Mouse (Mus musculus): ENCODE measurements around the gene Nr2f2. TPM values are rescaled to one million over a fixed set of nuclear protein-coding genes. Genes with fewer than 3 reads are reported as not detected.

The Nr2f2 gene
- polyA plus RNA-seq, 1 experiment from 2014 or later, result 37.5 TPM

DNA sequence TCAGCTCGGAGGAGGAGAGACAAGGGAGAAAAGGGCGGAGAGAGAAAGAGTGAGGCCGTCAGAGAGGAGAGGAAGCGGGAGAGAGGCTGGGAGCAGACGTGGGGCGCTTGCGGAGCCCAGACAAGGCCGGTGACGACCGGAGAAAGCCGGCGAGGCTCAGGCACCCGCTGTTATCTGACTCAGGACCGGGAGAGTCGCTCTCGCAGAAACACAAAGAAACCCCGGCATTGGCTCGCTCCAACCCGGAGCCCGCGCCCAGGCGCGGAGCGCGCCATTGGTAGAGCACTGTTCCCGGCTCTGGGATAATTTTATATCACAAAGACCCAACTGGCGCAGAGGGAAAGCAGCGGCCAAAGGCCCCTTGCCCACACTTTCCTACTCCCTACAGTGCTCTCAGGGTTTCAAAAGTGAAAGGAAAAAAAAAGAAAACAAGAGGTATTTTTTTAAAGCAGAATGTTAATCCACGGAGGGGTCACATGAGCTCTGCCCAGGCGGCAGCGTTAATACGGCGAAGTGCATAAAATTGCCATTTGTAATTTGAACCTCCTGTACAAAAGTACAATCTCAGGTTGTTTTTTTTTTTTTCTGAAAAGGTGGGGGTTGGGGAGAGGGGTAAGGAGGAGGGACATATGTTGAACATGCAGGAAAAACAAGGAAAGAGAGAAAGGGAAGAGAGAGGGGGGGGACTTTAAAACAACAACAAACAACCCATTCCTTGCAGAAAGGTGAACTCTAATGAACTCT, 7.5 kb downstream of the Nr2f2 start:
- DNase-seq (ENCODE audit: low read depth, low spot score) (no peak), ATAC-seq (no peak)
- TF ChIP-seq CTCF (IDR thresholded peaks at IDR 0.05), result no peak
- in situ Hi-C loops (cut with MboI; ENCODE audit: low pct_unique_long_range_greater_than_20kb), result loop anchor here (5.0 to 25.0 kb wide), 4 partner anchors 867 to 1503 kb away; no protein-coding TSS in a partner anchor
- CTCF ChIA-PET, result no interaction called here
- no peaks in the 10 kb centered on the region for H3K27me3 ChIP-seq
- POLR2A ChIA-PET, result interaction anchor here (0.6 to 3.0 kb wide), 6 partner anchors 7 to 1392 kb away, joined by 3 to 46 read pairs (median 5); no protein-coding TSS in a partner anchor

GRCm38 (mm10) chr7:70358020-70358847, 8.3 kb downstream of the Nr2f2 start:
- no peak for DNase-seq (ENCODE audit: low read depth, low spot score)
- ATAC-seq, result no peak
- ChIA-PET POLR2A (interaction anchor here (0.5 kb wide), 1 partner anchor 284 kb away, joined by 3 read pairs; no protein-coding TSS in a partner anchor), CTCF (interaction anchor here (0.9 kb wide), 1 partner anchor 11 kb away, joined by 3 read pairs; no protein-coding TSS in a partner anchor)
- no peak for TF ChIP-seq CTCF (IDR thresholded peaks at IDR 0.05)
- in situ Hi-C loops (cut with MboI; ENCODE audit: low pct_unique_long_range_greater_than_20kb), result loop anchor here (5.0 to 25.0 kb wide), 4 partner anchors 866 to 1504 kb away; no protein-coding TSS in a partner anchor
- no peaks in the 10 kb centered on the region for H3K27me3 ChIP-seq

DNA sequence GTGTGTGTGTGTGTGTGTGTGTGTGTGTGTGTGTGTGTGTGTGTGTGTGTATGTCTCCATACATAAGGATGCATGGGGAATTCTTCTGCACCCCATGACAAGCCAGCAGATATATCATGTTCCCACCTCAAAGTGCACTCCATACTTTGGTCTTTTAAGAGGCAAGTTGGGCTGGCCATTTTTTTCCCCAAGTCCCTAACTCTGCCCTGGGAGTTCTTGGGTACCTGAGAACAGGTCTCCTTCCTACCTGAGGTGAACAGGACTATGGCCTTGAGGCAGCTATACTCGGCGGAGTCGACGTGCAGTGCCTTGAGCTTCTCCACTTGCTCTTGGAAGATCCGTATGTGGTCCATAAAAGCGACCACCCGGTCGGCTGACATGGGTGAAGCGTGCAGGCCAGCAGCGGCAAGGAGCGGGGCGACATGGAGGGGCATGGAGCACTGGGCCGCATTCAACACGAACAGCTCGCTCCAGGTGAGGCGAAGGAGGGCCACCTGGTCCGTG, 9.0 kb downstream of the Nr2f2 start:
- ATAC-seq, result no peak
- no peak for TF ChIP-seq CTCF (IDR thresholded peaks at IDR 0.05)
- in situ Hi-C loops (cut with MboI; ENCODE audit: low pct_unique_long_range_greater_than_20kb), result loop anchor here (5.0 to 25.0 kb wide), 4 partner anchors 865 to 1505 kb away; no protein-coding TSS in a partner anchor
- POLR2A ChIA-PET, result interaction anchor here (0.6 to 1.6 kb wide), 2 partner anchors 10 to 81 kb away, joined by 3 to 4 read pairs; no protein-coding TSS in a partner anchor
- no peaks in the 10 kb centered on the region for H3K27me3 ChIP-seq
- DNase-seq (ENCODE audit: low read depth, low spot score), result no peak
- CTCF ChIA-PET, result interaction anchor here (0.9 kb wide), 1 partner anchor 12 kb away, joined by 3 read pairs; no protein-coding TSS in a partner anchor

GRCm38 (mm10) chr7:70356691-70357515, 9.6 kb downstream of the Nr2f2 start:
- in situ Hi-C loops (cut with MboI; ENCODE audit: low pct_unique_long_range_greater_than_20kb), result loop anchor here (5.0 to 25.0 kb wide), 4 partner anchors 865 to 1505 kb away; no protein-coding TSS in a partner anchor
- DNase-seq (ENCODE audit: low read depth, low spot score) (no peak), ATAC-seq (no peak)
- no peaks in the 10 kb centered on the region for H3K27me3 ChIP-seq
- no peak for TF ChIP-seq CTCF (IDR thresholded peaks at IDR 0.05)
- ChIA-PET POLR2A (interaction anchor here (0.6 to 1.6 kb wide), 2 partner anchors 10 to 80 kb away, joined by 3 to 4 read pairs; no protein-coding TSS in a partner anchor), CTCF (interaction anchor here (0.9 kb wide), 1 partner anchor 12 kb away, joined by 3 read pairs; no protein-coding TSS in a partner anchor)

GRCm38 (mm10) chr7:70355691-70356568, 10.6 kb downstream of the Nr2f2 start:
- no peaks in the 10 kb centered on the region for H3K27me3 ChIP-seq
- no peak for DNase-seq (ENCODE audit: low read depth, low spot score)
- ATAC-seq, result no peak
- POLR2A ChIA-PET, result interaction anchor here (0.9 to 1.6 kb wide), 2 partner anchors 9 to 36 kb away, joined by 4 read pairs; no protein-coding TSS in a partner anchor
- CTCF ChIA-PET, result no interaction called here
- in situ Hi-C loops (cut with MboI; ENCODE audit: low pct_unique_long_range_greater_than_20kb), result loop anchor here (5.0 to 25.0 kb wide), 4 partner anchors 864 to 1506 kb away; no protein-coding TSS in a partner anchor
- no peak for TF ChIP-seq CTCF (IDR thresholded peaks at IDR 0.05)

DNA sequence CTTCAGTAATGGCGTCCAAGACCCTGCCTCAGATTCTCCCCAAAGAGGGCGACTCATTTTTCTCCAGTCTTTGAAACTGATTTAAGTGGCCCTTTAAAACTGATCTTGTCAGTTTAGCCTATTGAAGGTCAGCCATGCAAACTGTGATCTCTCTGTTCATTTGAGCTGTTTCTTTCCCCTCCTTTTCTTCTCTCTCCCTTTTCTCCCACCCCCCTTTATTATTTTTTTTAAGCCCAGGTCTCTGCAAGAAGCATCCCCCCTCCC, 11.2 kb downstream of the Nr2f2 start:
- ATAC-seq, result no peak
- no peaks in the 10 kb centered on the region for H3K27me3 ChIP-seq
- ChIA-PET CTCF (no interaction called here), POLR2A (interaction anchor here (0.9 kb wide), 1 partner anchor 36 kb away, joined by 4 read pairs; no protein-coding TSS in a partner anchor)
- no peak for DNase-seq (ENCODE audit: low read depth, low spot score)
- in situ Hi-C loops (cut with MboI; ENCODE audit: low pct_unique_long_range_greater_than_20kb), result loop anchor here (5.0 to 25.0 kb wide), 4 partner anchors 863 to 1507 kb away; no protein-coding TSS in a partner anchor
- no peak for TF ChIP-seq CTCF (IDR thresholded peaks at IDR 0.05)

DNA sequence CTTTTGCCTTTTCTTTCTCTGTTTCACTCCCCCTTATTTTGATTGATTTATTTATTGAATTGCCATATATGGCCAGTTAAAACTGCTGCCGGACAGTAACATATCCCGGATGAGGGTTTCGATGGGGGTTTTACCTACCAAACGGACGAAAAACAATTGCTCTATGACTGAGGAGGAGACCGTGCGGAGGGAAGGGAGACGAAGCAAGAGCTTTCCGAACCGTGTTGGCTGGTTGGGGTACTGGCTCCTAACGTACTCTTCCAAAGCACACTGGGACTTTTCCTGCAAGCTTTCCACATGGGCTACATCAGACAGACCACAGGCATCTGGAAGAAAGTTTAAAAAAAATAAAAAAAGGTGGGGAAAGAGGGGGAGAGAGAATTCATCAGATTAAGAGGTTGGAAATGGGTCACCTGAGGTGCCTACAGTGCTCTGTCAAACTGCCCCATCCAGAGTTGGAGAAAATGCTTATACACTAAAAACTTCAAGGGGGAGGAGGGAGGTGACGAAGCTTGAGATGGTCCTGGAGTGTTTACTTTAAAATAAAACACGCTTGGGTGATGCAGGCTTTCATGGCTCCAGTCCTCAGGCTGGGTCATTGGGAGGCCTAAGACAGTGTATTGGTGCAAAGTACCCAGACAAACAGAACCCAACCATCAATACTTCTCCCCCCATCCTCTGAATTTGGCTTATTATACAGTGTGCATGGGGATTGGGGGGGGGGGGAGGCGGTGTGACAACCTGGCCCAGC, 11.8 kb downstream of the Nr2f2 start:
- peak; percentile 17 for ATAC-seq
- no peak for TF ChIP-seq CTCF (IDR thresholded peaks at IDR 0.05)
- in situ Hi-C loops (cut with MboI; ENCODE audit: low pct_unique_long_range_greater_than_20kb), result loop anchor here (5.0 to 25.0 kb wide), 4 partner anchors 862 to 1508 kb away; no protein-coding TSS in a partner anchor
- DNase-seq (ENCODE audit: low read depth, low spot score), result no peak
- POLR2A ChIA-PET, result interaction anchor here (0.9 kb wide), 1 partner anchor 35 kb away, joined by 4 read pairs; no protein-coding TSS in a partner anchor
- H3K27me3 ChIP-seq, result no peaks in the 10 kb centered on the region
- CTCF ChIA-PET, result no interaction called here

DNA sequence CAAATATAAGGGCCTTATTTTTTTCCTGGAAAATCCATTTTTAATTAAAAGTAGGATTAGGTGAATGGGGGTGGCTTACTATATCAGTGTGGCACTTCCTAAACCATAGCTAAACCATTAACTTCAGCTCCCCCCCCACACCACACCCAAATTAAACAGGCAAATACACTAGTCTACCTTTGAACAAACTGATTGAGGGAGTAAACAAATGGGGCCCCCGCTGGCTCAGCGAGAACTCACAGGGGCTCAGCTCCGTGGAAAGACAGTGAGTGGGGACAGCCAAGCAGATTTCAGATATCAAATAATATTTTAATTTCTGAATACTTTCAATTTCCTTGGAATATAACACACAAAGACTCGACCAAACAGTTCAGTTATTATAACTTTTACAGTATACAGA, 13.4 kb downstream of the Nr2f2 start:
- H3K27me3 ChIP-seq, result no peaks in the 10 kb centered on the region
- in situ Hi-C loops (cut with MboI; ENCODE audit: low pct_unique_long_range_greater_than_20kb), result loop anchor here (25.0 kb wide), 3 partner anchors 1234 to 1509 kb away; no protein-coding TSS in a partner anchor
- ChIA-PET POLR2A (interaction anchor here (0.6 to 3.1 kb wide), 4 partner anchors 7 to 1904 kb away, joined by 3 to 46 read pairs (median 7); no protein-coding TSS in a partner anchor), CTCF (interaction anchor here (1.2 kb wide), 1 partner anchor 9 kb away, joined by 3 read pairs; no protein-coding TSS in a partner anchor)
- DNase-seq (ENCODE audit: low read depth, low spot score) (no peak), ATAC-seq (no peak)
- TF ChIP-seq CTCF (IDR thresholded peaks at IDR 0.05), result no peak

Measured in Patski (cell line).